Mouse (Mus musculus) heart, adult 18-20 months (tissue): Measurements from ENCODE around the gene Ldhc. TPM values are rescaled to one million over a fixed set of nuclear protein-coding genes. Genes with fewer than 3 reads are reported as not detected.
A peak's percentile ranks its signal among the peaks of the same experiment; 100 is the strongest.
"Not testable (repeated sequence)": the region's sequence is repeated elsewhere in the genome, so short reads cannot be mapped to it uniquely, and the experiment has no call there.

Experiments
- DNase-seq, 2 experiments: peaks; one replicate each; pipeline ENCODE4 v3.0.0; 2021 to 2022; ENCODE audit warnings: mixed read lengths in 1 of 2
- long read RNA-seq, 2 experiments: library from polyadenylated mRNA; stranded (forward); transcript quantifications; one replicate each; pipeline ENCODE4 v2.0.0; 2021
- total RNA-seq, 2 experiments: library from RNA; stranded (reverse); gene quantifications; 2 replicates each; pipeline ENCODE4 v1.2.3; 2021

Gene Ldhc
- total RNA-seq: not detected
- long read RNA-seq, experiment 1: 0 reads
- long read RNA-seq, experiment 2: 0 reads

GRCm38 (mm10) chr7:46860996-46861395 lies at the start of gene Ldhc:
Gene Ldhc, plus strand, starts transcription at chr7:46861203.
- DNase-seq: no peak

GRCm38 (mm10) chr7:46814012-46814411 lies 47.0 kb upstream of the Ldhc start:
- DNase-seq: no peak

- not testable (repeated sequence) for DNase-seq
Observed at GRCm38 (mm10) chr7:46820876-46821632, 39.9 kb upstream of the Ldhc start.

- DNase-seq: no peak
Observed at GRCm38 (mm10) chr7:46827046-46827802, 33.8 kb upstream of the Ldhc start.

- no peak for DNase-seq
Observed at GRCm38 (mm10) chr7:46827803-46828184, 33.2 kb upstream of the Ldhc start.

- DNase-seq: no peak
Observed at GRCm38 (mm10) chr7:46829911-46830310, 31.1 kb upstream of the Ldhc start.

GRCm38 (mm10) chr7:46830799-46831590 lies 30.0 kb upstream of the Ldhc start:
- DNase-seq: peak; percentile 36 to 47

GRCm38 (mm10) chr7:46831693-46832092 lies 29.3 kb upstream of the Ldhc start:
- no peak for DNase-seq

GRCm38 (mm10) chr7:46832112-46832810 lies 28.7 kb upstream of the Ldhc start:
- DNase-seq: not testable (repeated sequence)

GRCm38 (mm10) chr7:46833266-46833665 lies 27.7 kb upstream of the Ldhc start:
- peak; percentile 33 to 70 for DNase-seq

GRCm38 (mm10) chr7:46833670-46834255 lies 27.2 kb upstream of the Ldhc start:
- no peak for DNase-seq

- no peak for DNase-seq
Observed at GRCm38 (mm10) chr7:46834994-46835610, 25.9 kb upstream of the Ldhc start.

- no peak for DNase-seq
Observed at GRCm38 (mm10) chr7:46836357-46836756, 24.6 kb upstream of the Ldhc start.

GRCm38 (mm10) chr7:46837073-46837472 lies 23.9 kb upstream of the Ldhc start:
- DNase-seq: no peak

GRCm38 (mm10) chr7:46838104-46838671 lies 22.8 kb upstream of the Ldhc start:
- DNase-seq: peak; percentile 69 to 80

GRCm38 (mm10) chr7:46838891-46839302 lies 22.1 kb upstream of the Ldhc start:
- DNase-seq: peak; percentile 78 to 90

- DNase-seq: peak in 1 of 2 experiments; percentile 45
Observed at GRCm38 (mm10) chr7:46839446-46839845, 21.6 kb upstream of the Ldhc start.

- no peak for DNase-seq
Observed at GRCm38 (mm10) chr7:46839861-46840260, 21.1 kb upstream of the Ldhc start.

- no peak for DNase-seq
Observed at GRCm38 (mm10) chr7:46840326-46840725, 20.7 kb upstream of the Ldhc start.

GRCm38 (mm10) chr7:46840787-46841525 lies 20.0 kb upstream of the Ldhc start, which contains the start of gene Ldha:
Gene Ldha, plus strand, starts transcription at chr7:46841475.
- DNase-seq: no peak
